Mouse (Mus musculus) limb, embryonic 13.5 days (tissue): ENCODE data around the gene Ttll11. TPM values are rescaled to one million over a fixed set of nuclear protein-coding genes. Genes with fewer than 3 reads are reported as not detected.

ENCODE experiments used
- ATAC-seq: fragments of 200-750 bp; cut with Nextera tagmentation; 2 replicates; pipeline ENCODE4 v1.8.0; 2017; ENCODE audit warnings: low read depth, moderate number of reproducible peaks, moderate TSS enrichment; ENCODE audit not compliant: low FRiP score
- H3K27ac ChIP-seq: fragments of 300-500 bp; sonication (generic); 2 replicates; pipeline ENCODE4 v1.5.1; 2015; ENCODE audit warnings: inconsistent platforms, mild to moderate bottlenecking, moderate library complexity
- H3K27me3 ChIP-seq: fragments of 300-500 bp; sonication (generic); 2 replicates; pipeline ENCODE4 v1.6.1; 2015; ENCODE audit warnings: mild to moderate bottlenecking, inconsistent platforms
- H3K36me3 ChIP-seq: fragments of 300-500 bp; sonication (generic); 2 replicates; pipeline ENCODE4 v1.6.1; 2015; ENCODE audit warnings: inconsistent platforms, mild to moderate bottlenecking, moderate library complexity
- H3K4me1 ChIP-seq: fragments of 300-500 bp; sonication (generic); 2 replicates; pipeline ENCODE4 v1.6.1; 2015; ENCODE audit warnings: inconsistent platforms
- H3K4me2 ChIP-seq: fragments of 300-500 bp; sonication (generic); replicated peaks from 2 replicates; pipeline ENCODE4 v1.6.1; 2015; ENCODE audit warnings: inconsistent platforms, mild to moderate bottlenecking, moderate library complexity
- H3K4me3 ChIP-seq: fragments of 300-500 bp; sonication (generic); 2 replicates; pipeline ENCODE4 v1.5.1; 2015; ENCODE audit warnings: moderate library complexity, mild to moderate bottlenecking, inconsistent platforms
- H3K9ac ChIP-seq: fragments of 300-500 bp; sonication (generic); 2 replicates; pipeline ENCODE4 v1.6.1; 2015; ENCODE audit warnings: mild to moderate bottlenecking, inconsistent platforms
- H3K9me3 ChIP-seq: fragments of 300-500 bp; sonication (generic); 2 replicates; pipeline ENCODE4 v1.6.1; 2016; ENCODE audit warnings: inconsistent platforms
- WGBS: fragments of 180-500 bp; shearing (Covaris S2); methylation state at CpG from one replicate; pipeline ENCODE4 v1.1.7; 2015; 5-methylcytosine and 5-hydroxymethylcytosine counted together
- polyA plus RNA-seq: library from polyadenylated mRNA; unstranded; fragments of >200 nt; fragmentation: Nextera tagmentation; extraction: Ambion mirVana; gene quantifications from 2 replicates; pipeline ENCODE4 v1.2.1, GENCODE M21; 2015

Gene Ttll11
- polyA plus RNA-seq, 1 experiment from 2014 or later: 0.85 TPM

DNA sequence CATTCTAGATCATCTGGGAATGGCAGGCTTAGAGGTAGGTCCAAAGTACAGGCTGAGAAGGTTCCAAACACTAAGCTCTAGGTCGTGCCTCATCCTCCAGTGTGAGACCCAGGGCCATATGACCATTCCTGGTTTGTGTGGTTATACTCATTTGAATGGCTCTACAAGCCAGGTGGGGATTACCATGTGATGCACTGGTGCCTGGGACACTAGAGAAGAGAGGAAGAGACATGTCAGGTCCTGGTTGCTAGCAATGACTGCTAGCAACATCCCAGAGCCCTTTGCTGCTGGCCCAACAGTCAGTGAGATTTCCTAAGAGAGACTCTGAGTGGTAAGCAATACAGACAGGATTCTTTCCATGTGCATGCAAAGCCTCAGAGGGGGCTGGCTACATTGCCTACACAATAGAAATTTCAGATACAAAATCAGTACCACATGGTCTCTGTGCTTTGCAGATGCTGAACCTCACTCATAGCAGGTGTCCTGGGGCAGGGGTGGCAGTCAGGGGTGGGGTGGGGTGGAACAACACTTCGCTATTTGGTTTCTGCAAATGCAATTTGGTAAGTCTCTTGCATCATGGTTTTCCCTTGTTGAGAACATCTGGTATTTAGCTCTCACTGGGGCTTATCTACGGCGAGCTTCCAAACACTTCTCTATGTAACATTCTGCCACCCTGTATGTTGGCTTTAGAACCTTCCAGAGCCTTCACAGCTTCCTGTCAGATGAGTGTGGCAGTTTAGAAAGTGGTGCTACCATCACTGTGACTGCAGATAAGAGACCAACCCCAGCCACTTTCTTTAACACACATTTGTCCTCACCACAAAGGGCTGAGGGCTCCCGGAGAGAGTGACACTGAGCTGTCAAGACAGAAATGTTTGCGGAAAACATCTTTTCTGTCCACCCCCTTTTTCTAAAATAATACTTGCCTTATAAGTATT is 148.5 kb downstream of the Ttll11 start:
- peak overlapping the region; percentile 44; the same call in 1 of the 2 replicates for H3K27ac ChIP-seq
- H3K4me3 ChIP-seq: no peak overlapping the region
- ATAC-seq: no peak

DNA sequence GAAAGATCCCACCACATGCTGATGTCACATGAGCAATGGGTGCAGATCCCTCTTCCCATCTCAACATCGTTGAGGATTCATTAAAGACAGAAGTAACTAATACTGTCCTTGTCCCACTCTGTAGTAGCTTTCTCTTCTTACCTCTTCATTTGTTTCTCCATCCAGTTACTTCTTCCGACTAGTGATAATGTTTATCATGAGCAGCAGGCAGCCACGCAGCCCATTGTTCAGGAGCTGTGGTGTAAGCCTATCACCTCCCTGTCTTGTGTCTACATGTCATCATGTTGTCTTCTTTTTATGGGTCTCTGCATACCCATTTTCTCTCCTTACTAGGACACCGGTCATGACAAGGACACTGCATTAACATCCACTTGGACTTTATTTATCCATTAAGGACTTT is 150.6 kb downstream of the Ttll11 start:
- no peak for ATAC-seq
- no peaks in the 10 kb centered on the region for H3K36me3 ChIP-seq
- H3K9me3 ChIP-seq: no peaks in the 10 kb centered on the region
- no peak overlapping the region for H3K27ac ChIP-seq
- H3K27me3 ChIP-seq: no peaks in the 10 kb centered on the region
- 99% methylated on average over 4 of the region's 4 CpGs for WGBS
- H3K9ac ChIP-seq: no peak overlapping the region
- H3K4me3 ChIP-seq: no peak overlapping the region
- no peak overlapping the region for H3K4me2 ChIP-seq
- peaks cover 52% of the 10 kb centered on the region for H3K4me1 ChIP-seq

More for the DNA sequence above, 148.5 kb downstream of the Ttll11 start:
- Histone ChIP-seq H3K9ac (no peak overlapping the region), H3K4me1 (peaks cover 40% of the 10 kb centered on the region), H3K4me2 (no peak overlapping the region), H3K27me3 (no peaks in the 10 kb centered on the region), H3K36me3 (no peaks in the 10 kb centered on the region), H3K9me3 (no peaks in the 10 kb centered on the region)
- 51% methylated on average over 6 of the region's 6 CpGs for WGBS

DNA sequence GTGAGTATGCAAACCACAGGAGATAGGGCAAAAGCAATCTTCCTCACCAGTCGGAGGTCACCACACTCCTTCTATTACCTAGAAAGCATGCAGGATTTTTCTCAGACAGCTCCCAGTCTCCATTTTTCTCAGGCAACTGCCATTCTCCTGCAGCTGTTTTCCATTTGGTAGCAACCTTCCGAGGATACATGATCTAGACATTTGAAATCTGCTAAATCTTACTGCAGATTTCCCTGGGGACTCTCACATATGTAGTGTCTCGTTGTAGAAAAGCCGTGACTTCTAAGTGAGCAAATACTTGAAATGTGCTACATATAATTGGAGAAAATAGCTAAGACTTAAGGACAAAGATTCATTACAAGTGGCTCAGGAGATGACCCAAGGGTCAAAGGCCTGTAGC is 151.8 kb downstream of the Ttll11 start:
- no peak overlapping the region for H3K4me2 ChIP-seq
- ATAC-seq: no peak
- no peak overlapping the region for H3K27ac ChIP-seq
- H3K9me3 ChIP-seq: no peaks in the 10 kb centered on the region
- H3K27me3 ChIP-seq: no peaks in the 10 kb centered on the region
- H3K4me1 ChIP-seq: peaks cover 42% of the 10 kb centered on the region
- no peaks in the 10 kb centered on the region for H3K36me3 ChIP-seq
- 37% methylated on average over 4 of the region's 4 CpGs for WGBS
- no peak overlapping the region for H3K4me3 ChIP-seq
- H3K9ac ChIP-seq: no peak overlapping the region

DNA sequence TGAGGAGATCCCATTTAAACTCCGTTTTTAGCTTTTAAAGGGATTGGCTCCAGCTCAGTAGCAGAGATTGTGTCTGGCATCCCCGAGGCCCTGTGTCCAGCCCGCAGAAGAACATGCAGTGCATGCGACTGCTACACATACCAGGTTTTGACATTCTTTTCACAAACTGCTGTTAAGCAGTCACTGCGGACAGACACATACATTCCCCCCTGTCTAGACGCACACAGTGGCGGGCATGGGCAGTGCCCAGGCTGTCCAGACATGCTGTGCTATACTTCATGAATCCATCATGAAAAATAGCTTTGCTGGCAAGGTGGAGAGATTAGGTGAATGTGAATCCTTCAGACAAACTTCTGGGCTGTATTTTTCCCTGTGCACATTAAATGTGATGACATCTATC is 154.6 kb downstream of the Ttll11 start:
- no peak overlapping the region for H3K4me2 ChIP-seq
- no peaks in the 10 kb centered on the region for H3K36me3 ChIP-seq
- 54% methylated on average over 7 of the region's 7 CpGs for WGBS
- no peaks in the 10 kb centered on the region for H3K9me3 ChIP-seq
- H3K4me1 ChIP-seq: peaks cover 21% of the 10 kb centered on the region
- peak overlapping the region; percentile 39; the same call in 1 of the 2 replicates for H3K27ac ChIP-seq
- H3K4me3 ChIP-seq: no peak overlapping the region
- no peak for ATAC-seq
- H3K9ac ChIP-seq: no peak overlapping the region
- 0 out of 2 replicates have a peak, but pooled peaks cover 4% of the 10 kb centered on the region for H3K27me3 ChIP-seq

DNA sequence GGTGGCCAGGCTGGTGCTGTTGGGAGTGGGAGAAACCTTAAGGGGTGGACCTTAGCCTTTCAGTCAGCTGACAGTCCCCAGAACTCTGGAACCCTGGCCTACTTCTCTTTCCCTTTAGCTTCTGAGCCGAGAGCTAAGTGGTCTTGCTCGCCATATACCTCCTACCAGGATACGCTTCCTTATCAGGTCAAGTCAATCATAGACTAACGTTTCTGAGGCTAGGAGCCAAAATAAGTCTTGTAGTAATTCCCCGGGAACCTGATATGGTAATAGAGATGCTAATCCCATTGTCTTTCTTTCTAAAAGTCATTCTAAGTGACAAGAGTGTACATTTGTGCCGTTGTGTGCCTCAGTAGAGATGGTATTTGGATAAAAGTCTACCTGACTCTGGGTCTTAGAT is 156.1 kb downstream of the Ttll11 start:
- ATAC-seq: no peak
- 87% methylated on average over 6 of the region's 6 CpGs for WGBS

DNA sequence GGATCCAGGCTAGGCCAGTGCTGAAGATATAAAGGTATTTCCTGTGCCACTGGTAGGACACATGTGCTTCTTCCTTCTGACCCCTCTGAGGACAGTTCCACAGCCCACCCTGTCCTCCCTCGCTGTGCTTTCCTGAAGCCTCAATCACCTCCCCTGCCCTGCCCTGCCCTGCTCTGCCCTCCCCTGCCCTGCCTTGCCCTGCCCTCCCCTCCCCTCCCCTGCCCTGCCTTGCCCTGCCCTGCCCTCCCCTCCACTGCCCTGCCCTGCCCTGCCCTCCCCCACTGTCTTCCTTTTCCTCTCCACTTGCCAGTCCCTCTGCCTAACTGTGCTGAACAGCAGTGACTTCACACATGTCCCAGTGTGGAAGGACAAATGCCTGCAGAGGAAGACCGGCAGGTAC is 160.8 kb downstream of the Ttll11 start:
- ATAC-seq: no peak
- Histone ChIP-seq H3K27ac (no peak overlapping the region), H3K27me3 (0 out of 2 replicates have a peak, but pooled peaks cover 7% of the 10 kb centered on the region), H3K4me1 (no peaks in the 10 kb centered on the region), H3K4me2 (no peak overlapping the region), H3K9me3 (no peaks in the 10 kb centered on the region), H3K9ac (no peak overlapping the region), H3K4me3 (no peak overlapping the region), H3K36me3 (no peaks in the 10 kb centered on the region)
- WGBS: 69% methylated on average over 2 of the region's 2 CpGs

More for the DNA sequence above, 156.1 kb downstream of the Ttll11 start:
- Histone ChIP-seq H3K9ac (no peak overlapping the region), H3K9me3 (no peaks in the 10 kb centered on the region), H3K36me3 (no peaks in the 10 kb centered on the region), H3K27me3 (0 out of 2 replicates have a peak, but pooled peaks cover 4% of the 10 kb centered on the region), H3K4me1 (peaks cover 21% of the 10 kb centered on the region), H3K27ac (no peak overlapping the region), H3K4me3 (no peak overlapping the region), H3K4me2 (no peak overlapping the region)

DNA sequence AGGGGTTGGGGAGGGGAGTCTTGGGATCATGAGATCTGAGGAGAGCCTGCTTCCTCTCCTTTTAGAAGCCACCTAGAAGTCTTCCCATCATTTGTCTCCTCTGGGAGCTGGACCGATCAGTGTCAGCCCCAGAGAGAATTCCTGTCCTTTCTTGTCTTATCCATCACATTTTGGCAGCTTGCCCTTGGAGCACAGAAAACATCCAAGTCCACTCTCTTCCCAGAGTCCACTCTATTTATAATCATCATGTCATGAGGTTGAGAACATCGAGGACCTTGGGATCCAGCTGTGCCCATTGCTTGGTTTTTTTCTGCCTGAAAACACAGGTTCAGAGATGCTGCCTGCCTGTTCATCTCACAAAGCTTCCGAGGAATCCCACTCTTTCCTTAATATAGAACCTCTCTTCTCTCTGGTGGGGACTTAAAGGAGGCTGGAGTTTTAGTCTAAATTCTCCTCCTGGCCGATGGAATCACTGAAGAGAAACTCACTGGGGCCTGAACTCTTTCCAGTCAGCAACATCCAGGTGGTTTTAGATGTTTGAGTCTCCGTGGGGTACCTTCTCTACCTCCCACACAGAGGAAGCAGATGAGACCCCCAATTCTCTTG is 163.6 kb downstream of the Ttll11 start:
- Histone ChIP-seq H3K4me2 (no peak overlapping the region), H3K4me1 (no peaks in the 10 kb centered on the region), H3K9me3 (no peaks in the 10 kb centered on the region), H3K36me3 (no peaks in the 10 kb centered on the region), H3K27me3 (0 out of 2 replicates have a peak, but pooled peaks cover 7% of the 10 kb centered on the region), H3K4me3 (no peak overlapping the region), H3K27ac (no peak overlapping the region), H3K9ac (no peak overlapping the region)
- no peak for ATAC-seq
- 79% methylated on average over 5 of the region's 5 CpGs for WGBS

DNA sequence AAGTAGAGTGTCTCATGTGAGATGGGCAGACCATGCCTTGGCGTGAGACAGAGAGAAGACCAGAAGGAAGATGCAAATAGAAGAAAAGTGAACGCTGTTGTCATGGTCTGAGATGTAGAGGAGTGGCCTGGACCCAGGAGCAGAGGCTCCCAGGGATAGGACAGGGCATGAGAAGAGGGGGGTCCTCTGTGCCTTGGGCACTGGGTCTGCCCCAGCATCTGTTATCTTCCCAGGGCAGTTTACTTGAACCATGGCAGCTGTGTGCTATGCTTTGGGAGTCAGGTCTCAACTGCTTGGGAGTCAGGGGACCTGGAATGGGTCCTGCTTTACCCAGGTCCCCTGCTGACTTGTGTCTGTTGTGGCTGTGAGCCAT is 167.2 kb downstream of the Ttll11 start:
- Histone ChIP-seq H3K27me3 (0 out of 2 replicates have a peak, but pooled peaks cover 4% of the 10 kb centered on the region), H3K4me3 (no peak overlapping the region), H3K9ac (no peak overlapping the region), H3K36me3 (no peaks in the 10 kb centered on the region), H3K9me3 (no peaks in the 10 kb centered on the region), H3K4me2 (no peak overlapping the region), H3K27ac (no peak overlapping the region), H3K4me1 (no peaks in the 10 kb centered on the region)
- no peak for ATAC-seq
- WGBS: 88% methylated on average over 2 of the region's 2 CpGs

DNA sequence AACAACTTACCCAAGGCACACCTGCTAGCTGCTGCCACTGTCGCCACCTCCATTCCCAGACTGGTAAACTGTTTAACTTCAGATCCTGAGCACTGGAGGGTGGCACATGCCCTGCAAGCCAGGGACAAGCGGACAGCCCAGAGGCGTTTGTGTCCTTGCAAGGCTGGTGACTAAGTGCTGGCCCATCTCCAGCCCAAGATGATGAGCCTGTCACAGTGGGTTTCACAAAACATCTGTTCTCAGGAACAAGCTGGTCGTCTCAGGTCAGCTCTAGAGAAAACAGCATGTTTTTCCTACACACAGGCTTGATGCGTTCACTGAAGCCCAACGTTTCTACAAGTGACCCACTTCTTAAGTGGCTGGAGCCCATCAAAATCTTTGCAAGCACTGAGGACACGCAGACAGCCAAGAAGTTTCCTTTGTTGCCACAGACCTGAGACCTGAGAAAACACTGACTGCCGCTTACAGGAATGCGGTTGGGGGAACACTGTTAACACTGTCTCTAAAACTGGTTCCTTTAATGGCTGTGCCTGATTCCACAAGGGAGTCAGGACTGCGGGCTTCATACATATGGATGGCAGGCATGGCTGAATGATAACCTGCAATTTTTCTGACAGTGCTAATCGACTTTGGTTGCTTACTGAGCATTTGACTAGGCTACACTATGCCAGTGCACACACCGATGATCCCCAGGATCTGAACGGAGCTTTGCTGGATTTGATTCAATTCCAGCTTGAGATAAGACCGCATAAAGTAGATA is 167.7 kb downstream of the Ttll11 start:
- WGBS: 76% methylated on average over 14 of the region's 14 CpGs
- no peaks in the 10 kb centered on the region for H3K4me1 ChIP-seq
- no peak for ATAC-seq

DNA sequence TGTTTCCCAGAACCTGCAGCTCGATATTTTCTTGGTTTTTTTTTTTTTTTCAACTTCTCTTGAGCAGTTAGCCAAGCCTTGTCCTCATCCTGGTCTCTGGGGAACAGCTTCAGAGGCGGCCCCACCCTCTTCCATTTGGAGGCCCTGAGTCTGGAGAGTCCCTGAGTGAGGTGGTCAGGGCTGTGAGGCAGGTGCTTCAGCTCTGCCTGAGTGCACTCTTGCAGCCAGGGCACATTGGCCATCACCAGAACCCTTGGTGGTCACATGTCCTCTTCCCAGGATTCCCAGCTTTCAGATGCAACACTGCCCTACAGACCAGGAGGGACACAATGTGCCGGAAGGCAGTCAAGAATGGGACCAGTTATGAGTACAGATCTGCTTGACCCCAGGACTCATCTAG is 169.7 kb downstream of the Ttll11 start:
- H3K4me2 ChIP-seq: no peak overlapping the region
- no peaks in the 10 kb centered on the region for H3K36me3 ChIP-seq
- H3K4me1 ChIP-seq: no peaks in the 10 kb centered on the region
- no peak overlapping the region for H3K4me3 ChIP-seq
- H3K9ac ChIP-seq: no peak overlapping the region
- WGBS: 74% methylated on average over 3 of the region's 3 CpGs
- H3K27ac ChIP-seq: no peak overlapping the region
- H3K27me3 ChIP-seq: no peaks in the 10 kb centered on the region
- ATAC-seq: no peak
- H3K9me3 ChIP-seq: no peaks in the 10 kb centered on the region

More for the DNA sequence above, 167.7 kb downstream of the Ttll11 start:
- no peaks in the 10 kb centered on the region for H3K36me3 ChIP-seq
- no peak overlapping the region for H3K4me2 ChIP-seq
- H3K4me3 ChIP-seq: no peak overlapping the region
- no peak overlapping the region for H3K9ac ChIP-seq
- no peak overlapping the region for H3K27ac ChIP-seq
- no peaks in the 10 kb centered on the region for H3K9me3 ChIP-seq
- 0 out of 2 replicates have a peak, but pooled peaks cover 4% of the 10 kb centered on the region for H3K27me3 ChIP-seq

DNA sequence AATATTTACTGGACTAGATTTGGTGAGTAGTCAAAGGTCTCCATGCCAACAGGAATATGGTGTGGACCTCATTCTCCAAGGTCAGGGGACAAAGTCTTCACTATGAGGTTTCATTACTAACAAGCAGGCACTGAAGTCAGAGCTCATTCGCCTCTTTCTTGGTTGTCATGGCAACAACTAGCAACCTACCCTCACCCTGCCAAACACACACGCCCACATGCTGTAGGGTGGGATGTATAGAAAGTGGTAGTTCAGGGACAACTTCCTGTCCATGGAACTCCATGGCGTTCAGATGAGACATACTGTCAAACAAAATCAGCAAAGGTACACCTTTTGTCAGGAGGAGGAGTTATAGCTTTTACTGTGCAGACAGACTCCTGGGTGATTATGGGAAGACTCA is 170.6 kb downstream of the Ttll11 start:
- no peaks in the 10 kb centered on the region for H3K9me3 ChIP-seq
- no peak for ATAC-seq
- H3K4me3 ChIP-seq: no peak overlapping the region
- H3K36me3 ChIP-seq: no peaks in the 10 kb centered on the region
- H3K27me3 ChIP-seq: no peaks in the 10 kb centered on the region
- no peak overlapping the region for H3K27ac ChIP-seq
- 37% methylated on average over 3 of the region's 3 CpGs for WGBS
- H3K4me1 ChIP-seq: no peaks in the 10 kb centered on the region
- H3K4me2 ChIP-seq: no peak overlapping the region
- H3K9ac ChIP-seq: no peak overlapping the region

DNA sequence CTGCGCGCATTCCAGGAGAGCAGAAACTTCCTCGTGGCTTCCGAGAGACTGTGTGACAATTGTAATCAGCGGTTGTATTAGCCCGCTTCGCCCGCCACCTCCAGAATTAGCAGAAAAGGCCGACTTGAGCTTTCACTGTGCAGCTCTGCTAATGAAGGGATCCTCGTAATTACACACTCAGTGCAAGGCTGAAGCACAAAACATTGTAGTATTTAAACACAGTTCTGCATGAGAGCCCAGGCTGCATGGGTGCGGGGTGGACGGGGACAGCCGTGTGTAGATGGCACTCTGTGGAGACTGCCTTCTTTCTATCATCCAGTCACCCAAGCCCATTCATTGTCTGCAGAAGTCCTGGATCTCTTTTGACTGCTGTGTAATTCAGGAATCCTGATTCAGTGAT is 173.8 kb downstream of the Ttll11 start:
- Histone ChIP-seq H3K4me3 (no peak overlapping the region), H3K27ac (no peak overlapping the region), H3K27me3 (no peaks in the 10 kb centered on the region), H3K9ac (no peak overlapping the region), H3K36me3 (no peaks in the 10 kb centered on the region), H3K9me3 (no peaks in the 10 kb centered on the region), H3K4me1 (no peaks in the 10 kb centered on the region), H3K4me2 (no peak overlapping the region)
- no peak for ATAC-seq
- WGBS: 80% methylated on average over 13 of the region's 13 CpGs
